Mouse (Mus musculus) urinary bladder, adult 18-20 months (tissue): ENCODE results near the gene Sirpa.

Experiments used
- DNase-seq, 2 experiments: peaks; one replicate each; pipeline ENCODE4 v3.0.0; 2022; ENCODE audit warnings: low spot score in 2 of 2, mixed read lengths in 2 of 2

Gene Sirpa

DNA sequence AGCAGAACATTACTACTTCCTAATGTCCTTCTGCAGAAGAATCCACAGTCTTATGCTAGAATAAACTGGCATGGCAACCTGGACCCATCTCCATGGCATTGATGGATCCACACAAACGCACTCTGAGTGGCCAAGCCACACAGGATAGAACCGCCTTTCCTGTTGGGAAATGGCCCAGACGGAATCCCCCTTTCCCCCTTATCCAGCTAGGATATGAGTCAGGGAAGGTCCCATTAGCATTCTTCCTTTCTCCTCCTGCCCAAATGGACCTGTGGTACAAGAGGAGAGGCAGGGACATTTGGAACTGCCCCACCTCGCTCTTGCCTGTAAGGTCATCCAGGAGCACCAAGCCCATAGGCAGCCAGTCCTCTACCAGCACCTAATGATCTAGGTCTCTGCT, 10.4 kb upstream of the Sirpa start:
- DNase-seq = no peak

DNA sequence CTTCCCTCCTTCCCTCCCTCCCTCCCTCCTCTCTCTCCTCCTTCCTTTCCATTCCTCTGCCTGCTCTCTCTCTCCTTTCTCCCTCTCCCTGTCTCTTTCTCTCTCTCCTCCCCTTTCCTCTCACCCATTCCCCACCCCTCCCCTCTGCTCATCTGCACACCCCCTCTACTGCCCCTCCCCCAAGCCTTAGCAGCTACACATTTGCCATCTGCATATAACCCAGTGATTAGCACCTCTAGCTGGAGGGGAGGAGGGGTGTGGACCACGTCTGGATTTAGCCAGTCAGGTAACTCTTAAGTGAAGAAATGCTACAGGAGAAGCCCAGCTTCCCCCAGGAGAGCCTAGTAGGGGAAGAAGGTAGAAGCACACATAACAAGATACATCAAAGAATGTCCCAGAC, 7.7 kb upstream of the Sirpa start:
- no peak for DNase-seq

DNA sequence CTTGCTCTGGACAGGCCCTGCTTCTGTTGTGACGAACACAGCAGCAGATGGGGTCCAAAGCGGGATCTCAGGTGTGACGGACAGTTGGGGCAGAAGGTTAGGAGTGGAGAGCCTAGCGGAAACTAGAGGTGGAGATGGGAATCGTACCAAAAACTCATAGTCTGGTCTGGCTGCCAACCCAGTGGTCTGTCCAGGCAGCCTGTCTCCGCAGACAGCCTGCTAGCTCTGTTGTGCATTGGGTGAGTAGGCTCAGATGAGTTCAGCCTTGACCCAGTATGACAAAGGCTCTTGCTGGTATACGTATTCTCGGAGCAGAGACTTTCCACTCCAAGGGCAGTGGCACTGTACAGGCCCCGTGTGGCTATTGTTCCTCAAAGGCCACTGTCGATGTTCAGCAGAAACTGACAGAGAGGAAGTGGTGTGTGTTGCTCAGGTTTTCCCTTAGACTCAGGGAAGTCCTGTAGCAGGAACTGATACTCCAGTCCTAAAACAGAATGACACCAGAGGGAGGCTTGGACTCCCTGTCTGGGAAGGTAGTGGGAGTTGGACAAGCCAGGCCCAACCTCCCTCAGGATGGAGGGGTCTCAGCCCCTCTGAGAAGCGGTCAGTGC, 6.6 kb upstream of the Sirpa start:
- DNase-seq = no peak

DNA sequence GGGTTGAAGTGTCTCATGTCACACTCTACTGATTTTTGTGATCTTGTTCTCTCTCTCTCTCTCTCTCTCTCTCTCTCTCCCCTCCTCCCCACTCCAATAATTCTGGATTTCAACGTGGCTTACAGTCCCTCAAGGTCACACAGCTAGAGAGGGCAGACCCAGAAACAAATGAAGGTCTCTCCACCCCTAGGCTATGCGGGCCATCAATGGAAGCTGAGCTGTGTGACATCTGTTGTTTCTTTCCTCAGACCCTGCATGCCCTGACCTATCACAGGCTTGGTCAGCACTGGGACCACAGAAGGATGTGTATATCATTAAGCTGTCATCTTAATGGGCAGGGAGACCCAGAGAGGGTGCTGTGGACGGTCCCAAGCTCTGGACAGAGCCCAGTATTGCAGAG, 5.4 kb upstream of the Sirpa start:
- DNase-seq = no peak

DNA sequence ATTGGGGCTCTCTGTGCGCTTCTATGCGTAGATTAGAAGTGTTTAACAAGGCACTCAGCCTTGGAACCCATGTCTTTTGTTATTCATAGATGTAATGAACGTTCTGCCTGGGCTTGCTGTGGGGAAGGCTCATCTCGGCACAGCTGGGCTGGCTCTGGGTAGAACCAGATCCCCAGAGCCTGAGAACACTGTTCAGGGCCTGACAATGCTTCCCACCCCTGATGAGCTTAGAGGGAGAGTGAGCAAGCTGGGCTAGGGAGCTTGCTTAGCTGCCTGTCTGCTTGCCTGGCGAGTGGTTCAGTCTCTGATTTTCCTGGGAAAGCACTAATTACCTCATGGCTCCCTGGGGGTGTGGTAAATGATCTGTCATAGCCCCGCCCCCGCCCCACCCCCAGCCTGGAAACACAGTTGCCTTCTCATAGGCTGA, 4.8 kb upstream of the Sirpa start:
- no peak for DNase-seq

DNA sequence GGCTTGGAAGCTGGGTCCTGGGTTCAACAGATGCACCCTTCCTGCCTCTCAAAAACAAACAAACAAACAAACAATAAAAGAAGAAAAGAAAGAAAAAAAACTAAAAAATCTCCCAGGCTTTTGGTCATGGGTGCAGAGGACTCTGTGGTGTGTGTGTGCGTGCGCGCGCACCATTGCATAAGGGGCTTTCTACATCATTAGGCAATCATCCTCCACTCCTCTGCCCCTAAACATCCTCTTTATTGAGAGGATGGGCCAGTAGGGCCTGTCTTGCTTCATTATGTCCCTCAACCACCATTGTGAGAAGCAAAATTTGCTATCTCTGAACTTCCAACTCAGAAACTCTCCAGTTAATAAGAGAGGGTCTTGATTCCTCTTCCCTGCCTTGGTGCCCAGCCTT, 738 bp upstream of the Sirpa start:
- no peak for DNase-seq

DNA sequence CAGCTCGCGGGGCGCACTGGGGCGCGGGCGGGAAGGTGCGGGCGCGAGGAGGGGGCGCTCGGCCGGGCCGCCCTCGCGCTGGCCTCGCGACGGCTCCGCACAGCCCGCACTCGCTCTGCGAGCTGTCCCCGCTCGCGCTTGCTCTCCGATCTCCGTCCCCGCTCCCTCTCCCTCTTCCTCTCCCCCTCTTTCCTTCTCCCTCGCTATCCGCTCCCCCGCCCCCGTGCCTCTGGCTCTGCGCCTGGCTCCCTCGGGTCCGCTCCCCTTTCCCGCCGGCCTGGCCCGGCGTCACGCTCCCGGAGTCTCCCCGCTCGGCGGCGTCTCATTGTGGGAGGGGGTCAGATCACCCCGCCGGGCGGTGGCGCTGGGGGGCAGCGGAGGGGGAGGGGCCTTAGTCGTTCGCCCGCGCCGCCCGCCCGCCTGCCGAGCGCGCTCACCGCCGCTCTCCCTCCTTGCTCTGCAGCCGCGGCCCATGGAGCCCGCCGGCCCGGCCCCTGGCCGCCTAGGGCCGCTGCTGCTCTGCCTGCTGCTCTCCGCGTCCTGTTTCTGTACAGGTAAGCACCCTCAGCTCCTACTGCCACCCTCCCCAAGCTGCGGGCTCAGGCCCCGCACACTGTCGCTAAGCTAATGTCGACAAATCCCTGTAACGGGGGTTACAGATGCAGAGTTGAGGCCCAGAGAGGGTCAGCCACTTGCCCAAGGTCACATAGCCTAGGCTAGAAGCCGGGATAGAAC, 673 bp downstream of the Sirpa start:
- peak; percentile 71 to 72 for DNase-seq

DNA sequence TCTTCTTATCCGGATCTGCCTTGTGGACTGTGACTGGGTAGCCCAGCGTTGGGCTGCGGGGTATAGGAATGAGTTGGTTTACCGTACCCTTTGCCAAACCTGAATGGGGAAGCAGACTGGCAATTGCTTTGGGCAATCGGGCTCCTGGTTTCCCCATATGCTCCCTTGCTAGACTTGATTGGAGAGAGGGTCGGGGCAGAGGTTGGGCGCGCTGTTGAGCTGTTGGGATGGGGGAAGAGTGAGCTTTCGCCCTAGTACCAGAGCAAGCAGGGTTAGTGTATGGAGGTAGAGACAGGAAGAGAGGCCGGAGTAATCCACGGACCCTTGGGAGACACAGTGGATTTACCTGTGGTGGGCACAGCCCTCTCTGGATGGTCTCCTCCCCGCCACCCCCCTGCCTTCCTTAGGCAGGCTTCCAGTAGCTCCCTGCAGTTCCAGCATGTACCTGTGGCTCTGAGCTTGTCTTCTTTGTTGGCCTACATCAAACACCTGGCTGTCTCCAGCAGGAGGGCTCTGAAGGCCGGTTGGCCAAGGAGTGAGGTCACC, 1.3 kb downstream of the Sirpa start:
- no peak for DNase-seq

DNA sequence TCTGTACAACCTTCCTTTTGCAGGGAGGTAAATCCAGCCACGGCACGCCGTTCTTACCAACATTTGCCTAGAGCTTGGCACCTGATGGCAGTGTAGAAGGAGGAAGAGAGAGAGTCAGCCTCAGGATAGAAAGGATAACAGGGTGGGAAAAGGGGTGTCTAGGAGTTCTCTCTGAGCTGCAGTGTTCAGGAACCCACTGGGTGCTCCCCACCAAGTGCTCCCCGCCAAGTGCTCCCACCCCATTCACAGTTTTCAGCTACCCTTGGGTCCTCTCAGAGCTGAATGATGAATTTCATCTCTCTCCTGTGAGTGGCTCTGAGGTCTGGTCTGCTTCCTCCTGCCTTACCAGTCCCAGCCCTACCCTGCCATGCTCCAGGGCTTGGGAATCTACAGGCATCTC, 1.9 kb downstream of the Sirpa start:
- no peak for DNase-seq

DNA sequence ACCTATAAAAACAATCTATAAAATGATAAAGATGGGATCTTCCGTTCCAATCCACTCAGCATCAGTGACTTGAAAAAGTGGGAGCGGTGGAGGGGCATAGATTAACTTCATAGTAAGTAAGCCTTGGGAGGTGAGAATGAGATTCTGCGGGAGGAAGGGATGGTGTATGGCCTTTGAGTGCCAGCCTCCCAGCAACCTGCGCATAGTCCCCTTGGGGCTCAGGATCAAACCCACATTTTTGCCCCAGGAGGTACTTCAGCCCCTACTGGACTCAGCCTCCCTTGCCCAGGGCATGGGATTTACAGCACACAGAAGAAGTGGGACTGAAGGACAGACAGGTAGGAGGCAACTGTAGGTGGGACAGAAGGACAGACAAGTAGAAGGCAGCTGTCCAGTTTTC, 2.6 kb downstream of the Sirpa start:
- DNase-seq = no peak

DNA sequence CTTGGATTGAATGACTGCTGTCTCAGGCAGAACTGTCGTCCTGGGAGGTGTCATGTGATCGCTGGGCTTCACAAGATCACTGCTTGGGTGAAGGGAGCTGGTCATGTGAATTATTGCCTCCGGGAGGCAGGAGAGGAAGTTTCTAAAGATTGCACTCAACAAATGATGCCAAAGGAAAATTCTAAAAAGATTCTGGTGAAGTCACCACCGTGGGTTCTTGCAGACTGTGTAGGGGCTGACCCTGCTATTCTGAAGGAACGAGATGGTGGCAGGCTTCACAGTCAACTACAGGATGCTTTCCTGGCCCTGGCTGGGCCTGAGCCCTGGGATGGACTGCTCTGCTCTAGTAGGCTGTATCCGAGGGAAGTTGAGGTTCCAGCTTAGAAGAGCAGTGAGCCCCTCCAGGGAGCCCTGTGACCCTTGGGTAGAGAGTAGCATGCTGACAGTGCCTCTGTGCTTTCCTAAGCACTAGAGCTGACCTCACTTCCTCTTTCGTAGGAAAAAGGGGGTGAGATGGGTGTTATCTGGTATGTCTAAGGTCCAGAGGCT, 3.1 kb downstream of the Sirpa start:
- no peak for DNase-seq

DNA sequence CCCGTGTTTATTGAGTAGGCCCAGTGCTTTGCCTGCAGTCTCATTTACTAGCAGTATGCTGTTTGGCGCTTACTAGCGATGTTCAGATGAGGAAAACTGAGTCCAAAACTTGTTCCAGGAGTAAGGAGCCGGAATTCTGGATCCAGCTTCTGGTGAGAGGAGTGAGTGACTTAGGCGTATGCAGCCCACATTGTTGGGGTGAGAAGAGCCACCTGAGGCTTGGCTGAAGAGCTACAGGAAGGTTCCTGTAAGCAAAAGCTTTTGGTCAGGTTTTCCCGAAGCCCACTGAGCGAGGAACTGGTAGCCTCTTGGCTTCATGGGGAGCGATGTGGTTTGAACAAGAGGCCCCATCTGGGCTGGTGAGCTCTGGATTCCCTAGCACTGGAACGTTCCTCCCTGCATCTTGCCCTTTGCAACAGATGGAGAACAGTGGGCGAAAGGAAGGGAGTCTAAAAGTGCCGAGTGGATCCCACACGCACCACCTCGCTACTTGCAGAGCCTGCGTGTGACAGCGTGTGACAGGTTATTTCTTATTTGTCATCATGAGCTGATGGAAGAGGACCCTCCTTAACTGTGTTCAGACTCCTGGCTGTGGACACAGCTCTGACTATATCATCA, 4.0 kb downstream of the Sirpa start:
- no peak for DNase-seq

DNA sequence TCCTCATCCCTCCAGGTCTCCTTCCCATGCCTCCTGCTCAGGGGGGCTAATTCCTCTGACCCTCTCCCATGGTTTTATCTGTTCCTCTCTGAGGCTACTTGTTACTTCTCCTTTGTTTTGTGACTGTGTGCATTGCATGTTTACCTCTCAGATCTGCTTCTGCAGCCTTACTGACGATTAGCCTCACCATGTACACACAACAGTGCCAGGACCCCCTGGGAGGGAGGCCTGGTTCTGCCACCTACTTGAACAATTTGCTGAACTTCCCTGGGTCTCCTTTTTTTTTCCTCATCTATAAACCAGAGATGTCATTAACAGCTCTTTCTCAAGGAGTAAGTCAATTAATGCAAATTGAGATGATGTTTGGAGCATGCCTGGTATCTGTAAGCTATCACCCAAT, 4.9 kb downstream of the Sirpa start:
- DNase-seq = no peak

DNA sequence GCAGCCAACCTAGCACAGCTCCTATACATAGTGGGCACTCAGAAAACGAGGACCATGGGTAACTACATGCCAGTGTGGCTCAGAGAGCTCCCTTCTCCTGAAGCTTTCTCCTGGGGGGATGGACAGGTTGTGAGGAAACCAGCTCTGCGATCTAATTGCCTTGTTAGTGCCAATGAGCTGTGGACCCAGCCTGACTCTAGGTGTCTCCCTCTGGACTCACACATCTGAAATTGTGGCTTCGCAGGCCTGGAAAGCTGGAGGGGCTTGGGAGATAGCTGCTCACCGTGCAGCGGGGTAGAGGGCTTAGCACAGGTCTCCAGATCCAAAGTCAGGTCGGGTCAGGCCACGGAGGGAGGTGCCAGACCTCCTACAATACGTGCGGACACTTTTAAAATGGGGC, 5.5 kb downstream of the Sirpa start:
- no peak for DNase-seq

DNA sequence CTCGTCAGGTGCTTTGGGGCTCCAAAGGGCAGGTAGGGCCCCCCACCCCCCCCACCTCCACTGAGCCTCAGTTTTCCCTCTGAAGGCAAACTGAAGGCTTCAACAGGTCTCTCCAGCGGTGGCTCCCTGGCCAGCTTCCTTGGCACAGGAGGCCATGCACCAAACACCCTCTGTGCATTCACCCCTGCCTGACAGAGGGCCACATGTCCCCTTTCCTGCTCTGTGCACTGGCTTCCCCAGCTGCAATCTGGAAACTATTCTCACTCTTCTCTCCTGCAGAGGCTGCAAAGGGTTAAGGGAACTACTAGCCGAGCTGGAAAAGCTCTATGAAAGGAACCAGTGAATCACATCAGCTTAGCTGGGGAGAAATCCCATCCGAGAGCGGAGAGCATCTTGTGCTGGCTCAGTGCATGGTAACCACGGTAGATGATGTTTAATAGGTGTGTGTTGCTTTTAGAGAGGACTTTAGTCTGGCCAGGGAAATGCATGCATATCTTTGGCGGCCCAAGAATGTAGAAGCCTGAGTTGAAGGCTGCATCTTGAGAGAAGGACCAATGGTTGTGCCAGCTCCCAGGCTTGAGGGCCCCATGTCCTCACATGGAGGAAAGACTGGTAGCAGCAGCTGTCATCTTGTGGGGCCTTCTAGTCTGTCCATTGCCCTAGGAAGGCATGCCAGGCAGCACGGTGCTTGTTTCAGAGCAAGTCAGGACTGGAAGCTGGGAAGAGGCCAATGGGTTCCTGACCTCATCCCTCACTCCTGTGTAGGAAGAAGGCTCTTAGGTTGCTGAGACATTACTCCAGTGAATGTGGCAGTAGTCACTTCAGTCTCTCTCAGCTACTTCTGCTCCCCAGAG, 6.8 kb downstream of the Sirpa start:
- no peak for DNase-seq

DNA sequence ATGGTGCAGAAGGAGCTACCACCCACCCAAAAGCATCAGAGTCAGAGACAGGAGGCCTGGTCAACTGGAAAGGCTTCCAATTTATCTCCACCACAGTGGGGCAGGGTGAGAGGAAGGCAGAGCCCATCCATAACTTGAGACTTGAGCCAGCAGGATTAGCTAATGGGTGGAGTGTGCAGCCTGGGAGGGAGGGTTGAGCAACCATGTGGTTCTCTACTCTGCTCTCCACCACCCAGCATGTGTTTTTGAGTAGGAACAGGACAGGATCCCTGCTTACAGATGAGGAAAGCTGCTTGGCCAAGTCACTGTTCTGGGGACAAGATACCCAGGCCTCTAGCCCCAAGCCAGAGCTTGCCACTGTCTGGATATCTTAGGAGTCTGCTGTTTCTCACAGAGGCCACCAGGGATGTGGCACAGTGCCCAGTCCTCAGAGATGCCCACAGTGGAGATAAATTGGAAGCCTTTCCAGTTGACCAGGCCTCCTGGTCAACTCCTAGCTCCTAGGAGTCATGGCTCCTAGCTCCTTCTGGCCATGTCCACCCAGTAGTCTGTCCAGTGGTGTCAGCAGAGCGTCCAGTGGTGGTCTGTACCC, 8.5 kb downstream of the Sirpa start:
- DNase-seq = peak in 1 of 2 experiments; percentile 58

DNA sequence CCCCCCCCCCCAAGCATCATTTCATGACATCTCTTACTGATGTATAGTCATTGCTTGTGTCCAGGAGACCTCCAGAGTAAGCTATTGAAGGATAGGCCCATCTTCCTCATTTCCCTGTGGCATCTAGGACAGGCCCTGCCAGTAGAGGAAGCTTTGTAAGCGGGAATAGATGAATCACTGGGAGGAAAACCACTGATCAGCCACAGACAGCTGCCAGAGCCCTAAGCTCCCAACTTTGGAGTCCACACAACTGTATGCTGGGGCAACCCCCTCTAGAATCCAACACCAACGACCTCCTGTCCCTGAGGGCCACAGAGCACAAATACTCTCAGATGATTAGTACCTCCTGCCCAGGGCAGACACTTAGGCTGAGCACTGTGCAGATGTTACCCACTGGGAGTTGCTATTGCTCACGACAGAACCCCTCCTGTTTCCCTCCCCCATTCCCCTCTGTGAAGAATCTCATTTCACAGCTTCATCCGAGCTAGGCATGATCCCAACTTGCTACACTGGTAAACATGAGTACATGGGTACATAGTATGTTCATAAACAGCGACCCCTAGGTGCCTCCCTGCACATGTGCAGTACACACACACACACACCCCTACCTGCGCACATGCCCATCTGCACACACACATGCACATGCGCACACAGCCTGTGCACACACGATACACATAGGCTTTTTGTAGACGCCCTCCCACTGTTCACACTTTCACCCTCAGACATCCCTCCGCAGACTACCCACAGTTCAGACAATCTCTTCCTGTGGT, 9.4 kb downstream of the Sirpa start:
- no peak for DNase-seq

DNA sequence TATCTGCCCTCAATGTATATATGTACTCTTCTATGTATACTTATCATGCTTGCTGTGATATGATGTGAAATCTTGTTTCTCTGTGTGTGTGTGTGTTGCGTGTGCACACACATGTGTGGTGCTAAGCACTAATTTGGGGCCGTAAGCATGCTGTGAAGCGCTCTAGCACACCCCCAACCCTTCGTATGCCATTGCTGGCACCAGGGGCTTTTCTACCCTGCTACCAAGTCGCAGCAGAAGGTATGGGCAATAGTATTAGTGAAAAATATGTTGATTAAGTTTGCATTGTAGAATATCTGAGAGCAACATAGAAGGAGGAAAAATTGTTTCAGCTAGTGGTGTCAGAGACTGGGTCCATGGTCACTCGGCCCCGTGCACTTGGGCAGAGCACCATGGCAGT, 10.2 kb downstream of the Sirpa start:
- DNase-seq = no peak

DNA sequence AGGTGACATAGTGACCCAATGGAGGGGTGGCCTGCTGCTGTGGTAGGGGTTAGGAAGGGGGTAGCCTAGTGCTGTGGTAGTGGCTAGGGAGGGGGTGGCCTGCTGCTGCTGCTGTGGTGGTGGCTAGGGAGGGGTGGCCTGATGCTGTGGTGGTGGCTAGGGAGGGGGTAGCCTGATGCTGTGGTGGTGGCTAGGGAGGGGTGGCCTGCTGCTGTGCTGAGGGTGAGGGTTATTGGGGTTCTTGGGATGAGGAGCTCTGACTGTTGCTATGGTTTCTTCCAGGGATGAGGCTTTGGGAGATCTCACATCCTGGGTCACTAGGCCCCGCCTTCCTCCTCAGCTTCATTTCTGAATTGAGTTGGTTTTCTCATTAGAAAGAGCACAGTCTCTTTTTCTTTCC, 10.9 kb downstream of the Sirpa start:
- no peak for DNase-seq

DNA sequence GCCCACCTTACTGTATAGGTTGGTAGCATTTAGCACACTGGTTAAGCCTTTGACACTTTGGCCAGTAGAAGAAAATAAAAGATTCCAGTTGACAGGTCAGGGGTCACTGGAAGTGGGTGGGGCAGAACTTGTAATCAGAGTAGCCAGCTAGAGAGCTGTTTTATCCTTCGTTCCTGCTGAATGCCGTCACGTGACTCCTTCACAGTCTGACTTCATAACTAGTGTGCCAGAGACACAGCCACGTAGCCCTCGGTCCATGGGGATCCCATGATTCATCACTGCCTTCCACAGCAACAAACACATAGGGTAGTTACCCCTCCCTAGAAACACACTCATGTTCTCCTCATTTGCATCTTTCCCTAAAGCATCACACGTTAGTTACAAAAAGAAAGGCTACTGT, 11.4 kb downstream of the Sirpa start:
- no peak for DNase-seq

DNA sequence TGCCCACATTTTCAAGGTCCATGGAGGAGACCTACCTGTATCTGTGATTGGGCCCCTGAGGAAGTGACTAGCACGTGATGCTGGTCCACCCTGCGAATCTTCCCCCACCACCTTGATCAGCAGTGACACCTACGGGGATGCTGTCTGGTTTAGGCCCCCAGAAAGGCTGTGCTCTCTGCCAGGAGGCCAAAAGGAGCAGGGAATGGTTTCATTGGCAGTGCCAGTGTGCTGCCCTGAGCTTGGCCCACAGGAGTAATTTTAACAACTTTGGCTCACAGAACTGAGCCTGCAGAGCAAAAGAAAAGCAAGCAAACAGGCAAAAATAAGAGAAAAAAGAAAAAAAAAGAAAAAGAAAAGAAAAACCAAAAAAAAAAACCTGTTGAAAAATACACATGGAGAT, 13.2 kb downstream of the Sirpa start:
- DNase-seq = no peak
